In the genomic region with DNA sequence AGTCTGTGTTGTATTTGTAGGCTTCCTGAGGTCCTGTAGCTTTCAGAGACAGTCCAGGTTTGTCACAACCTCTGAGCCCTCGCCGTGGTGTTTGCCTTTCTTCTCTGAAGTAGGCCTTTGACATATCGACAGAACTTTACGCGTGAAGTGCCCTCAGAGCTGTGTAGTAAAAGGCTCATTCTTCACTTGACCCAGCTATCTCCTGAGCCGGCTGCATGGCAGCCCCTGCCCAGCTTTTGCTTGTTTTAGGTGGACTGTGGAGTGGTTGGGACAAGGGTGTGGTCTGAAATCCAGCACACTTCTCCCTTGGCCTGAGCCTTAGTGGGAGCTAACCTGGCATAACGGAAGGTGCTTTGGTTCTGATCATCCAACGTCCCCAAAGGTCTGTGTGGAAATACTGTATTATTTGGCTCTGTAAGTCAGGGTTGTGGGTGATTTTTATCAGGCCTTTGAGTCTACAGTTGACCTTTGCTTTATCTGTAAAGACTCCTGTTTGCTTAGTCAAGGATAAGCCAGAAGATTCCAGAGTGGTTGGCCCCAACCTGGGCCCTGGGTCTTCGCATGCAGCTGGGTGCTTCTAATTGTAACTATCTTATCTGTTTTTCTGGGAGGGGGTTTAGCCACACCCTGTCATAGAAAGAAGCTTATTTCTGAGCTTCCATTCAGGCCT, we compare ENCODE assay signal across 12 mouse cellular contexts. TPM values are rescaled to one million over a fixed set of nuclear protein-coding genes. Genes with fewer than 3 reads are reported as not detected.
DNase-seq lines count a peak whose midpoint lies in the region; ATAC-seq and TF ChIP-seq lines count a peak whose summit lies in the region.
"Had no signal": no experiment of that assay in that cellular context is flagged by ENCODE, and none has a peak within 500 bp of the region (broad histone marks: within the 10 kb centered on the region; RNA-seq: fewer than 3 reads in every experiment).

No protein-coding gene starts in this region.

- 73% methylated on average over 9 of the region's 9 CpGs for WGBS in forebrain, embryonic 12.5 days
- WGBS in forebrain, postnatal 0 days, result 73% methylated on average over 9 of the region's 9 CpGs
- WGBS in lung, embryonic 14.5 days, result 33% methylated on average over 9 of the region's 9 CpGs
- 47% methylated on average over 9 of the region's 9 CpGs for WGBS in liver, embryonic 16.5 days (ENCODE audit: insufficient replicate concordance)

- no peak for TF ChIP-seq RAD21 in MEL (IDR thresholded peaks at IDR 0.05; ENCODE audit: low read depth, low read length)

- intact Hi-C loops in left cerebral cortex, postnatal 25 days (cut with DNase I), result no loop called here

- ATAC-seq in forebrain, embryonic 12.5 days (ENCODE audit: low FRiP score), result no peak
- ATAC-seq in forebrain, postnatal 0 days, result no peak
- ATAC-seq in lung, embryonic 14.5 days (ENCODE audit: insufficient read depth), result peak; percentile 5; the same call in 1 of the 2 replicates
- peak; percentile 53 for ATAC-seq in liver, embryonic 16.5 days (ENCODE audit: low read depth)

- H3K9ac ChIP-seq in forebrain, embryonic 12.5 days, result no peak overlapping the region
- H3K9ac ChIP-seq in forebrain, postnatal 0 days, result no peak overlapping the region
- H3K9ac ChIP-seq in lung, embryonic 14.5 days, result no peak overlapping the region
- H3K9ac ChIP-seq in MEL (ENCODE audit: control insufficient read depth, low read depth, low read length, poor library complexity, severe bottlenecking), result peak overlapping the region; percentile 51
- no peak overlapping the region for H3K9ac ChIP-seq in liver, embryonic 16.5 days (ENCODE audit: low read depth, low read length)

- H3K36me3 ChIP-seq in forebrain, embryonic 12.5 days (replicated peaks), result peaks cover 45% of the 10 kb centered on the region
- peaks cover 9% of the 10 kb centered on the region; the same call in 1 of the 2 replicates for H3K36me3 ChIP-seq in forebrain, postnatal 0 days (ENCODE audit: insufficient read depth)
- H3K36me3 ChIP-seq in lung, embryonic 14.5 days (ENCODE audit: insufficient read depth), result peaks cover 68% of the 10 kb centered on the region
- H3K36me3 ChIP-seq in MEL (ENCODE audit: control insufficient read depth in 1 of 2, insufficient read depth in 2 of 2, low read length in 2 of 2), result peaks cover 7 to 48% of the 10 kb centered on the region in 2 experiments
- peaks cover 2% of the 10 kb centered on the region; the same call in 1 of the 2 replicates for H3K36me3 ChIP-seq in liver, embryonic 16.5 days (ENCODE audit: control insufficient read depth, insufficient read depth)

- TF ChIP-seq POLR2A in MEL (IDR thresholded peaks at IDR 0.05; ENCODE audit: control insufficient read depth in 1 of 2, insufficient read depth in 1 of 2, low read depth in 1 of 2, low read length in 2 of 2, poor library complexity in 1 of 2), result no peak

- no peaks in the 10 kb centered on the region for H3K27me3 ChIP-seq in forebrain, embryonic 12.5 days
- H3K27me3 ChIP-seq in forebrain, postnatal 0 days (ENCODE audit: insufficient read depth, low read length), result no peaks in the 10 kb centered on the region
- no peaks in the 10 kb centered on the region for H3K27me3 ChIP-seq in lung, embryonic 14.5 days (ENCODE audit: insufficient read depth, low read length)
- no peaks in the 10 kb centered on the region for H3K27me3 ChIP-seq in MEL (ENCODE audit: control insufficient read depth in 1 of 2, insufficient read depth in 2 of 2, low read length in 2 of 2)
- H3K27me3 ChIP-seq in liver, embryonic 16.5 days (ENCODE audit: control insufficient read depth, insufficient read depth, low read depth, low read length), result no peaks in the 10 kb centered on the region

- TF ChIP-seq CTCF in forebrain, postnatal 0 days (IDR thresholded peaks at IDR 0.05; ENCODE audit: low read depth), result no peak
- TF ChIP-seq CTCF in lung, embryonic 14.5 days (IDR thresholded peaks at IDR 0.05; ENCODE audit: low read depth), result no peak
- TF ChIP-seq CTCF in MEL (IDR thresholded peaks at IDR 0.05 in 2 of 3, conservative IDR thresholded peaks at IDR 0.05 in 1 of 3; ENCODE audit: control insufficient read depth in 1 of 3, insufficient read depth in 1 of 3, low read depth in 2 of 3, low read length in 3 of 3, poor library complexity in 1 of 3, severe bottlenecking in 1 of 3), result no peak

- H3K4me1 ChIP-seq in forebrain, embryonic 12.5 days, result peaks cover 90% of the 10 kb centered on the region
- H3K4me1 ChIP-seq in forebrain, postnatal 0 days (ENCODE audit: insufficient read depth), result peaks cover 27% of the 10 kb centered on the region; the same call in 1 of the 2 replicates
- H3K4me1 ChIP-seq in lung, embryonic 14.5 days (ENCODE audit: insufficient read depth), result peaks cover 22% of the 10 kb centered on the region
- H3K4me1 ChIP-seq in MEL (ENCODE audit: control insufficient read depth in 1 of 2, insufficient read depth in 2 of 2, low read length in 2 of 2), result peaks cover 31 to 51% of the 10 kb centered on the region in 2 experiments
- peaks cover 56% of the 10 kb centered on the region for H3K4me1 ChIP-seq in liver, embryonic 16.5 days (ENCODE audit: control insufficient read depth, low read depth, low read length)

- peak; percentile 91 to 94 for TF ChIP-seq EP300 in MEL (IDR thresholded peaks at IDR 0.05; ENCODE audit: low read depth in 1 of 2, low read length in 2 of 2)

- H3K4me2 ChIP-seq in forebrain, embryonic 12.5 days, result no peak overlapping the region
- H3K4me2 ChIP-seq in forebrain, postnatal 0 days (ENCODE audit: low read depth), result no peak overlapping the region
- no peak overlapping the region for H3K4me2 ChIP-seq in lung, embryonic 14.5 days
- H3K4me2 ChIP-seq in liver, embryonic 16.5 days (ENCODE audit: low read depth, low read length), result peak overlapping the region; percentile 32

- DNase-seq in forebrain, postnatal 0 days, result no peak
- DNase-seq in lung, embryonic 14.5 days, result peak; percentile 30
- DNase-seq in lung, postnatal 4 days, result no peak
- peak; percentile 50 for DNase-seq in MEL (ENCODE audit: low read depth, low spot score)
- DNase-seq in right cerebral cortex, postnatal 4 days, result no peak
- no peak for DNase-seq in left cerebral cortex, postnatal 25 days (ENCODE audit: low spot score in 2 of 2)
- DNase-seq: cerebellum, adult 11-12 months; gastrocnemius, postnatal 25 days; kidney, postnatal 25 days; thymus, postnatal 36 days had no signal

- H3K27ac ChIP-seq in forebrain, embryonic 12.5 days, result 0 out of 2 replicates have a peak overlapping the region, but pooled peaks have one; percentile 94
- H3K27ac ChIP-seq in forebrain, postnatal 0 days (ENCODE audit: low read depth, low read length), result no peak overlapping the region
- H3K27ac ChIP-seq in lung, embryonic 14.5 days (ENCODE audit: low read depth), result 0 out of 2 replicates have a peak overlapping the region, but pooled peaks have one; percentile 5
- peak overlapping the region; percentile 100 for H3K27ac ChIP-seq in MEL (ENCODE audit: control insufficient read depth, low read depth, low read length)
- peak overlapping the region; percentile 72 for H3K27ac ChIP-seq in liver, embryonic 16.5 days (ENCODE audit: low read length)

- H3K79me2 ChIP-seq in MEL (ENCODE audit: control insufficient read depth, insufficient read depth, low read length, poor library complexity), result peaks cover 19% of the 10 kb centered on the region

- H3K4me3 ChIP-seq in forebrain, embryonic 12.5 days (replicated peaks), result no peak overlapping the region
- H3K4me3 ChIP-seq in forebrain, postnatal 0 days (ENCODE audit: low read depth, low read length), result no peak overlapping the region
- H3K4me3 ChIP-seq in lung, embryonic 14.5 days (ENCODE audit: low read depth, low read length), result no peak overlapping the region
- H3K4me3 ChIP-seq in MEL (ENCODE audit: control insufficient read depth in 1 of 2, insufficient read depth in 1 of 2, low read depth in 2 of 2, low read length in 2 of 2), result no peak overlapping the region
- H3K4me3 ChIP-seq in liver, embryonic 16.5 days (ENCODE audit: low read depth, low read length), result no peak overlapping the region

- no peaks in the 10 kb centered on the region for H3K9me3 ChIP-seq in forebrain, embryonic 12.5 days
- H3K9me3 ChIP-seq in forebrain, postnatal 0 days (ENCODE audit: low read length), result no peaks in the 10 kb centered on the region
- no peaks in the 10 kb centered on the region for H3K9me3 ChIP-seq in lung, embryonic 14.5 days (ENCODE audit: low read depth, low read length)
- no peaks in the 10 kb centered on the region for H3K9me3 ChIP-seq in MEL (replicated peaks; ENCODE audit: insufficient read depth, low read length)
- H3K9me3 ChIP-seq in liver, embryonic 16.5 days (replicated peaks; ENCODE audit: control insufficient read depth, low read length), result no peaks in the 10 kb centered on the region

TF ChIP-seq in MEL, 35 proteins besides CTCF, POLR2A, EP300 and RAD21 (continues in another document):
- TF ChIP-seq MYB (IDR thresholded peaks at IDR 0.05; ENCODE audit: low read depth, low read length), result peak; percentile 77
- no peak for TF ChIP-seq E2F4 (IDR thresholded peaks at IDR 0.05; ENCODE audit: borderline replicate concordance, low read depth, low read length)
- peak; percentile 92 for TF ChIP-seq ETS1 (IDR thresholded peaks at IDR 0.05; ENCODE audit: low read depth, low read length)
- peak; percentile 38; the same call in 1 of the 2 replicates for TF ChIP-seq TAL1 (IDR thresholded peaks at IDR 0.05; ENCODE audit: low read length)
- TF ChIP-seq ELF1 (IDR thresholded peaks at IDR 0.05; ENCODE audit: low read depth, low read length), result no peak
- TF ChIP-seq RCOR1 (IDR thresholded peaks at IDR 0.05; ENCODE audit: low read depth, low read length), result peak; percentile 85
- no peak for TF ChIP-seq ZNF384 (IDR thresholded peaks at IDR 0.05; ENCODE audit: low read depth, low read length)
- peak; percentile 88 for TF ChIP-seq GATA1 (IDR thresholded peaks at IDR 0.05; ENCODE audit: low read depth, low read length)
- no peak for TF ChIP-seq ZKSCAN1 (IDR thresholded peaks at IDR 0.05; ENCODE audit: low read depth, low read length)
- peak; percentile 35; the same call in 1 of the 2 replicates for TF ChIP-seq TBP (IDR thresholded peaks at IDR 0.05; ENCODE audit: low read depth, low read length)
- peak; percentile 51 for TF ChIP-seq MXI1 (IDR thresholded peaks at IDR 0.05; ENCODE audit: low read depth, low read length)
- no peak for TF ChIP-seq ZMIZ1 (IDR thresholded peaks at IDR 0.05; ENCODE audit: low read depth, low read length)
- peak; percentile 82 for TF ChIP-seq SIN3A (IDR thresholded peaks at IDR 0.05; ENCODE audit: low read length)

RNA-seq across cellular contexts. Expression of gene Ssbp3, which starts 23.4 kb away (rescaled TPM):
- polyA plus RNA-seq in forebrain, embryonic 12.5 days (2016; fragmentation: Nextera tagmentation; extraction: Ambion mirVana), result 198 and 214 TPM in 2 replicates
- total RNA-seq in forebrain, postnatal 0 days (2014; rRNA removed), result 113 and 137 TPM in 2 replicates
- 103 and 117 TPM in 2 replicates for polyA plus RNA-seq in forebrain, postnatal 0 days (2015; fragmentation: Nextera tagmentation; extraction: Ambion mirVana)
- polyA plus RNA-seq in lung, embryonic 14.5 days (2014; fragmentation: Nextera tagmentation; extraction: Ambion mirVana), result 69.5 and 80.2 TPM in 2 replicates
- 28.3 and 30.5 TPM in 2 replicates for total RNA-seq in MEL (2012; rRNA removed)
- polyA plus RNA-seq in MEL (2012; ENCODE audit: insufficient read depth in 1 of 2, insufficient read length in 2 of 2, low read depth in 1 of 2, low replicate concordance in 2 of 2, missing spikeins in 1 of 2), result 100 to 1,000 TPM; 116 to 242 TPM
- 27.4 and 31.5 TPM in 2 replicates for polyA plus RNA-seq in liver, embryonic 16.5 days (2015; fragmentation: Nextera tagmentation; extraction: Ambion mirVana)
- 100 to 1,000 TPM; 138 to 157 TPM for total RNA-seq in left cerebral cortex, postnatal 25 days (2021)

Comparison
In these comparisons a context has a peak if more than half of its experiments do, and no peak if none do; other contexts are left out.
1. DNase-seq: peak in lung, embryonic 14.5 days (single experiment) and MEL (single experiment); none in forebrain, postnatal 0 days (single experiment), lung, postnatal 4 days (0 of 2), right cerebral cortex, postnatal 4 days (single experiment) and left cerebral cortex, postnatal 25 days (0 of 2).
2. ATAC-seq: peak in lung, embryonic 14.5 days (single experiment) and liver, embryonic 16.5 days (single experiment); none in forebrain, embryonic 12.5 days (single experiment) and forebrain, postnatal 0 days (single experiment).